Comparison of ENCODE assay signal across 27 mouse cellular contexts in the genomic region with DNA sequence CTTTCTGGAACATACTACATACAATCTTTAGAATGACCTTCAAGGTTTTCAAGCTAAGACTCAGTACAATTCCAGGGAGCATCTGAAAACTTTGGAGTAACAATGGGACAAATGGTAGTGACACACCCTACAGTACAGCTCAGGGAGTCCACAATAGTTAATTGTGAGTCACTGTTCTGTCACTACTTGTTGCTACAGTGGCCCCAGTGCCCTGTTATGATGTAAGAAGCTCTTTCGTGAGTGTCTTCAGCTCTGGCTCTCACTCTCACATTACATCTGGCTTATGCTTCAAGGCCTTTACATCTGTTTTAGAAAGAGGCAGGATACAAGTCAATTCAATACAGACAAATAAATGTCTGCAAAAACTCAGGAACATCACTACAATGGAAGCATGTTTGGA.
DNase-seq lines count a peak whose midpoint lies in the region; ATAC-seq and TF ChIP-seq lines count a peak whose summit lies in the region.
"Had no signal": no experiment of that assay in that cellular context is flagged by ENCODE, and none has a peak within 500 bp of the region (broad histone marks: within the 10 kb centered on the region; RNA-seq: fewer than 3 reads in every experiment).

No protein-coding gene starts in this region.

- no peak for TF ChIP-seq CTCF in C2C12 (IDR thresholded peaks at IDR 0.05; ENCODE audit: control insufficient read depth, insufficient read depth, insufficient read length)

- H3K9ac ChIP-seq in midbrain, embryonic 11.5 days (ENCODE audit: low read length), result no peak overlapping the region
- H3K9ac ChIP-seq in midbrain, embryonic 13.5 days (replicated peaks), result no peak overlapping the region
- no peak overlapping the region for H3K9ac ChIP-seq in forebrain, embryonic 13.5 days
- H3K9ac ChIP-seq: embryonic facial prominence, embryonic 13.5 days; embryonic facial prominence, embryonic 15.5 days; forebrain, embryonic 12.5 days; forebrain, embryonic 15.5 days; forebrain, postnatal 0 days had no signal

- no peak overlapping the region for H3ac ChIP-seq in C2C12 (ENCODE audit: control insufficient read depth, insufficient read length, low read depth)

- H3K4me1 ChIP-seq in midbrain, embryonic 11.5 days (ENCODE audit: control insufficient read depth, insufficient read depth, low read length), result peaks cover 20% of the 10 kb centered on the region
- peaks cover 30% of the 10 kb centered on the region for H3K4me1 ChIP-seq in midbrain, embryonic 13.5 days (replicated peaks)
- peaks cover 58% of the 10 kb centered on the region for H3K4me1 ChIP-seq in forebrain, embryonic 13.5 days

- no peaks in the 10 kb centered on the region for H3K36me3 ChIP-seq in midbrain, embryonic 11.5 days (ENCODE audit: control insufficient read depth, insufficient read depth, low read length)
- no peaks in the 10 kb centered on the region for H3K36me3 ChIP-seq in midbrain, embryonic 13.5 days
- no peaks in the 10 kb centered on the region for H3K36me3 ChIP-seq in C2C12 (ENCODE audit: control insufficient read depth, insufficient read depth)
- no peaks in the 10 kb centered on the region for H3K36me3 ChIP-seq in forebrain, embryonic 13.5 days (ENCODE audit: poor library complexity, severe bottlenecking)
- H3K36me3 ChIP-seq: embryonic facial prominence, embryonic 13.5 days; embryonic facial prominence, embryonic 15.5 days; forebrain, embryonic 10.5 days; forebrain, embryonic 12.5 days; forebrain, embryonic 15.5 days had no signal

- H3K27me3 ChIP-seq in midbrain, embryonic 11.5 days (ENCODE audit: control insufficient read depth, insufficient read depth, low read length), result no peaks in the 10 kb centered on the region
- no peaks in the 10 kb centered on the region for H3K27me3 ChIP-seq in midbrain, embryonic 13.5 days
- no peaks in the 10 kb centered on the region for H3K27me3 ChIP-seq in C2C12 (ENCODE audit: control insufficient read depth, insufficient read depth, insufficient read length)
- H3K27me3 ChIP-seq in forebrain, embryonic 13.5 days, result no peaks in the 10 kb centered on the region
- H3K27me3 ChIP-seq: embryonic facial prominence, embryonic 13.5 days; embryonic facial prominence, embryonic 15.5 days; forebrain, embryonic 12.5 days; forebrain, embryonic 15.5 days; Patski had no signal

- H3K27ac ChIP-seq in midbrain, embryonic 11.5 days (ENCODE audit: low read depth, low read length), result no peak overlapping the region
- H3K27ac ChIP-seq in midbrain, embryonic 13.5 days, result no peak overlapping the region
- no peak overlapping the region for H3K27ac ChIP-seq in forebrain, embryonic 13.5 days
- H3K27ac ChIP-seq: embryonic facial prominence, embryonic 13.5 days; embryonic facial prominence, embryonic 15.5 days; forebrain, embryonic 10.5 days; forebrain, embryonic 12.5 days had no signal

- no peaks in the 10 kb centered on the region for H3K79me2 ChIP-seq in C2C12 (ENCODE audit: control insufficient read depth, insufficient read depth)

- H3K4me3 ChIP-seq in midbrain, embryonic 11.5 days (ENCODE audit: low read depth, low read length), result no peak overlapping the region
- H3K4me3 ChIP-seq in midbrain, embryonic 13.5 days (replicated peaks), result no peak overlapping the region
- no peak overlapping the region for H3K4me3 ChIP-seq in C2C12 (ENCODE audit: insufficient read depth, poor library complexity, severe bottlenecking)
- no peak overlapping the region for H3K4me3 ChIP-seq in forebrain, embryonic 13.5 days
- H3K4me3 ChIP-seq: embryonic facial prominence, embryonic 13.5 days; embryonic facial prominence, embryonic 15.5 days; erythroblast, embryonic 14.5 days; forebrain, embryonic 10.5 days; forebrain, embryonic 12.5 days; forebrain, embryonic 15.5 days had no signal

- DNase-seq in midbrain, embryonic 11.5 days (ENCODE audit: low spot score, missing footprints), result peak; percentile 56
- DNase-seq in 3T3-L1 (ENCODE audit: low read depth, low spot score), result peak; percentile 72
- DNase-seq in adipocyte (ENCODE audit: low spot score), result peak; percentile 37
- no peak for DNase-seq in frontal cortex, postnatal 25 days (ENCODE audit: low spot score in 2 of 2)
- DNase-seq: adrenal gland, adult 2 months; adrenal gland, postnatal 10 days; adrenal gland, postnatal 25 days; B cell, adult 2 months; cerebellum, adult 11 months; cerebellum, adult 18-20 months; cerebellum, adult 8-10 months; cerebellum, adult 9-11 months; cerebellum, postnatal 14 days; cerebellum, postnatal 36 days; embryo, embryonic 11 days; forebrain, postnatal 0 days had no signal

- WGBS in midbrain, embryonic 11.5 days, result 91% methylated on average over 1 of the region's 1 CpGs
- WGBS in midbrain, embryonic 13.5 days, result 88% methylated on average over 1 of the region's 1 CpGs
- WGBS in forebrain, embryonic 13.5 days, result 78% methylated on average over 1 of the region's 1 CpGs

- no peaks in the 10 kb centered on the region for H3K79me3 ChIP-seq in C2C12 (ENCODE audit: low read depth)

- no peak for ATAC-seq in midbrain, embryonic 11.5 days (ENCODE audit: low FRiP score)
- no peak for ATAC-seq in midbrain, embryonic 13.5 days
- no peak for ATAC-seq in forebrain, embryonic 13.5 days
- ATAC-seq: activated CD4-positive, CD25-positive, alpha-beta regulatory T cell, adult 4 months; forebrain, postnatal 0 days; Patski had no signal

- H3K4me2 ChIP-seq in midbrain, embryonic 11.5 days, result no peak overlapping the region
- no peak overlapping the region for H3K4me2 ChIP-seq in midbrain, embryonic 13.5 days (replicated peaks)
- H3K4me2 ChIP-seq in forebrain, embryonic 13.5 days, result no peak overlapping the region
- H3K4me2 ChIP-seq: embryonic facial prominence, embryonic 13.5 days; embryonic facial prominence, embryonic 15.5 days; forebrain, embryonic 12.5 days; forebrain, embryonic 15.5 days had no signal

- no peaks in the 10 kb centered on the region for H3K9me3 ChIP-seq in midbrain, embryonic 11.5 days (ENCODE audit: control insufficient read depth, low read length)
- H3K9me3 ChIP-seq in midbrain, embryonic 13.5 days, result no peaks in the 10 kb centered on the region
- no peaks in the 10 kb centered on the region for H3K9me3 ChIP-seq in forebrain, embryonic 13.5 days (replicated peaks)
- H3K9me3 ChIP-seq: embryonic facial prominence, embryonic 13.5 days; embryonic facial prominence, embryonic 15.5 days; forebrain, embryonic 10.5 days; forebrain, embryonic 12.5 days; forebrain, embryonic 15.5 days had no signal

TF ChIP-seq in C2C12, 6 proteins besides CTCF, POLR2A, EP300 and RAD21:
- TF ChIP-seq FOSL1 (IDR thresholded peaks at IDR 0.05; ENCODE audit: insufficient read depth, low read length, poor library complexity, severe bottlenecking) (peak; percentile 59), CEBPB (IDR thresholded peaks at IDR 0.05; ENCODE audit: low read depth) (peak; percentile 76), MYOD1 (IDR thresholded peaks at IDR 0.05; ENCODE audit: control insufficient read depth, insufficient read length, low read depth) (no peak)

Comparison
In these comparisons a context has a peak if more than half of its experiments do, and no peak if none do; other contexts are left out.
1. DNase-seq: peak in midbrain, embryonic 11.5 days (single experiment), 3T3-L1 (single experiment) and adipocyte (single experiment); none in frontal cortex, postnatal 25 days (0 of 2).